Mouse (Mus musculus) small intestine, adult 2 months (tissue): Measurements from ENCODE around the gene Pianp. TPM values are rescaled to one million over a fixed set of nuclear protein-coding genes. Genes with fewer than 3 reads are reported as not detected.

Experiments used
- H3K27ac ChIP-seq: fragments of 200-500 bp; 2 replicates; pipeline ENCODE4 v1.5.1; 2012; ENCODE audit warnings: low read depth, low read length, control low read depth, inconsistent platforms; ENCODE audit not compliant: insufficient read depth
- H3K27me3 ChIP-seq: fragments of 200-500 bp; 2 replicates; pipeline ENCODE4 v1.6.1; 2012; ENCODE audit warnings: mild to moderate bottlenecking, moderate library complexity, low read length, inconsistent platforms; ENCODE audit not compliant: control insufficient read depth, insufficient read depth
- H3K36me3 ChIP-seq: fragments of 200-500 bp; 2 replicates; pipeline ENCODE4 v1.6.1; 2012; ENCODE audit warnings: mild to moderate bottlenecking, low read length, control low read depth, inconsistent platforms; ENCODE audit not compliant: control insufficient read depth, insufficient read depth
- H3K4me1 ChIP-seq: fragments of 200-500 bp; 2 replicates; pipeline ENCODE4 v1.6.1; 2012; ENCODE audit warnings: low read length, inconsistent platforms, mixed read lengths; ENCODE audit not compliant: control insufficient read depth, insufficient read depth, insufficient read length
- H3K4me3 ChIP-seq: fragments of 200-500 bp; 2 replicates; pipeline ENCODE4 v1.5.1; 2012; ENCODE audit warnings: low read depth, mild to moderate bottlenecking, control low read depth, inconsistent platforms, low read length, moderate library complexity
- CTCF ChIP-seq: fragments of 200-500 bp; IDR thresholded peaks from 2 replicates; pipeline ENCODE4 v1.5.1; 2012; ENCODE audit warnings: low read depth, mild to moderate bottlenecking, control low read depth, inconsistent platforms, low read length, moderate library complexity, mixed read lengths; ENCODE audit not compliant: insufficient replicate concordance, insufficient read length; ENCODE audit errors: extremely low read depth
- POLR2A ChIP-seq: fragments of 200-500 bp; IDR thresholded peaks from 2 replicates; pipeline ENCODE4 v1.6.1; 2012; ENCODE audit warnings: low read depth, mild to moderate bottlenecking, control low read depth, inconsistent platforms, low read length, moderate library complexity
- WGBS: fragments of 180-500 bp; shearing (Covaris S2); methylation state at CpG from one replicate; pipeline ENCODE4 v1.1.7; 2018; 5-methylcytosine and 5-hydroxymethylcytosine counted together
- polyA plus RNA-seq: library from polyadenylated mRNA; depleted of rRNA; stranded (reverse); fragments of >200 nt; gene quantifications from 2 replicates; pipeline ENCODE4 v1.2.3, GENCODE M21; 2012; rRNA removed

Pianp gene
- polyA plus RNA-seq, 1 experiment = 5.0 TPM

DNA sequence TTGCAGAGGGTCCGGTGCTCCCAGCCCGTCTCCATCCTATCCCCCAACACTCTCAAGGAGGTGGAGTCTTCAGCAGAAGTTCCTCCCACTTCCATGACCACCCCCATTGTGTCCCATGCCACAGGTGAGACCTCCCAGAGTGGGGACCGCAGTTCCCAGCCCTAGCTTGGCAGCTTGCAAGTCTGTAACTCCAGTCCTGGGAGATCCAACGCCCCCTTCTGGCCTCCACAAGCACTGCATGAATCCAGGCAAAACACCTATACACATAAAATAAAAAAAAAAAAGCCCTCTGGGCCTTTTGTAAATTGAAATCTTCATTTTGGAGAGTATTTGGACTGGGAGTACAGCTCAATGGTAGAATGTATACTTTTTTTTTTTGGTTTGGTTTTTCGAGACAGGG is 54.7 kb downstream of the Pianp start:
- H3K36me3 ChIP-seq = peaks cover 55% of the 10 kb centered on the region
- no peak overlapping the region for H3K4me3 ChIP-seq
- TF ChIP-seq POLR2A (no peak), CTCF (peak; percentile 48; the same call in 1 of the 2 replicates)
- H3K4me1 ChIP-seq = no peaks in the 10 kb centered on the region
- no peak overlapping the region for H3K27ac ChIP-seq
- 75% methylated on average over 5 of the region's 5 CpGs for WGBS
- no peaks in the 10 kb centered on the region for H3K27me3 ChIP-seq

Other genes with a start within 250 kb of the Pianp start
- gene Gm45234, start 240.7 kb upstream of the Pianp start, polyA plus RNA-seq = not detected in 2 replicates
- gene Atn1, start 240.2 kb upstream of the Pianp start, polyA plus RNA-seq = 42.8 and 92.6 TPM in 2 replicates
- gene Eno2, start 227.0 kb upstream of the Pianp start, polyA plus RNA-seq = 1.3 and 1.7 TPM in 2 replicates
- gene Lrrc23, start 217.0 kb upstream of the Pianp start, polyA plus RNA-seq = 0.14 and 0.41 TPM in 2 replicates
- 16.6 and 38.8 TPM in 2 replicates for gene Spsb2, start 188.0 kb upstream of the Pianp start, polyA plus RNA-seq
- 420 and 801 TPM in 2 replicates for gene Tpi1, start 182.4 kb upstream of the Pianp start, polyA plus RNA-seq
- 26.7 and 53.0 TPM in 2 replicates for gene Usp5, start 167.2 kb upstream of the Pianp start, polyA plus RNA-seq
- 32.2 and 52.9 TPM in 2 replicates for gene Cdca3, start 167.1 kb upstream of the Pianp start, polyA plus RNA-seq
- gene Gnb3, start 156.4 kb upstream of the Pianp start, polyA plus RNA-seq = 0.05 and 0.19 TPM in 2 replicates
- 8.1 and 8.7 TPM in 2 replicates for gene P3h3, start 138.9 kb upstream of the Pianp start, polyA plus RNA-seq
- 1.2 and 1.7 TPM in 2 replicates for gene Gpr162, start 132.7 kb upstream of the Pianp start, polyA plus RNA-seq
- gene Cd4, start 108.5 kb upstream of the Pianp start, polyA plus RNA-seq = 3.7 and 5.8 TPM in 2 replicates
- 4.5 and 7.0 TPM in 2 replicates for gene Lag3, start 85.0 kb upstream of the Pianp start, polyA plus RNA-seq
- 683 and 1,784 TPM in 2 replicates for gene Ptms, start 76.6 kb upstream of the Pianp start, polyA plus RNA-seq
- 212 and 412 TPM in 2 replicates for gene Mlf2, start 65.3 kb upstream of the Pianp start, polyA plus RNA-seq
- gene Cops7a, start 31.2 kb upstream of the Pianp start, polyA plus RNA-seq = 82.6 and 131 TPM in 2 replicates
- gene Zfp384, start 12.5 kb downstream of the Pianp start, polyA plus RNA-seq = 28.6 and 57.0 TPM in 2 replicates
- 14.2 and 32.7 TPM in 2 replicates for gene Ing4, start 43.1 kb downstream of the Pianp start, polyA plus RNA-seq
- gene Acrbp, start 53.0 kb downstream of the Pianp start, polyA plus RNA-seq = 7.5 and 18.2 TPM in 2 replicates
- 133 and 223 TPM in 2 replicates for gene Lpar5, start 71.2 kb downstream of the Pianp start, polyA plus RNA-seq
- 39.9 and 64.3 TPM in 2 replicates for gene Chd4, start 99.3 kb downstream of the Pianp start, polyA plus RNA-seq
- 6.5 and 7.8 TPM in 2 replicates for gene Nop2, start 135.2 kb downstream of the Pianp start, polyA plus RNA-seq
- 7.0 and 13.0 TPM in 2 replicates for gene Iffo1, start 148.5 kb downstream of the Pianp start, polyA plus RNA-seq
- gene Gapdh, start 169.8 kb downstream of the Pianp start, polyA plus RNA-seq = 2,785 and 3,321 TPM in 2 replicates
- gene Ncapd2, start 195.0 kb downstream of the Pianp start, polyA plus RNA-seq = 24.3 and 53.4 TPM in 2 replicates
- 41.6 and 62.7 TPM in 2 replicates for gene Mrpl51, start 195.1 kb downstream of the Pianp start, polyA plus RNA-seq
- 5.0 and 7.7 TPM in 2 replicates for gene Vamp1, start 218.9 kb downstream of the Pianp start, polyA plus RNA-seq
- gene Tapbpl, start 235.2 kb downstream of the Pianp start, polyA plus RNA-seq = 25.3 and 45.1 TPM in 2 replicates
- 3.5 and 7.9 TPM in 2 replicates for gene Cd27, start 240.3 kb downstream of the Pianp start, polyA plus RNA-seq